In genomic region chr2:123385622-123386418, GRCm38 (mm10) we compare ENCODE assay signal across 13 mouse cellular contexts.
A peak's percentile ranks its signal among the peaks of the same experiment; 100 is the strongest.
DNase-seq lines count a peak whose midpoint lies in the region; ATAC-seq and TF ChIP-seq lines count a peak whose summit lies in the region.
"Had no signal": no experiment of that assay in that cellular context is flagged by ENCODE, and none has a peak within 500 bp of the region (broad histone marks: within the 10 kb centered on the region; RNA-seq: fewer than 3 reads in every experiment).

No protein-coding gene starts in this region.

- TF ChIP-seq EP300 in ES-Bruce4 (IDR thresholded peaks at IDR 0.05; ENCODE audit: insufficient read depth, low read depth, low read length), result no peak

- ATAC-seq in embryonic facial prominence, embryonic 14.5 days (ENCODE audit: low read depth), result no peak; the same call in 1 of the 2 replicates

- H3K27ac ChIP-seq in ES-Bruce4 (ENCODE audit: insufficient read depth, low read length), result peak overlapping the region; percentile 69; the same call in 1 of the 2 replicates
- H3K27ac ChIP-seq in embryonic facial prominence, embryonic 14.5 days (replicated peaks; ENCODE audit: low read depth, low read length), result no peak overlapping the region
- H3K27ac ChIP-seq: liver, embryonic 14.5 days; macrophage had no signal

- no peak for TF ChIP-seq CTCF in ES-Bruce4 (IDR thresholded peaks at IDR 0.05; ENCODE audit: low read depth, low read length)

- no peaks in the 10 kb centered on the region for H3K27me3 ChIP-seq in ES-Bruce4 (ENCODE audit: control insufficient read depth, insufficient read depth, low read length, poor library complexity, severe bottlenecking)
- H3K27me3 ChIP-seq in embryonic facial prominence, embryonic 14.5 days (replicated peaks; ENCODE audit: control insufficient read depth, insufficient read depth, low read length), result no peaks in the 10 kb centered on the region

- H3K9ac ChIP-seq in ES-Bruce4 (ENCODE audit: low read depth, poor library complexity, severe bottlenecking), result no peak overlapping the region
- H3K9ac ChIP-seq in embryonic facial prominence, embryonic 14.5 days (ENCODE audit: low read depth, low read length), result no peak overlapping the region
- H3K9ac ChIP-seq: liver, embryonic 14.5 days had no signal

- H3K4me2 ChIP-seq in embryonic facial prominence, embryonic 14.5 days (ENCODE audit: low read depth, low read length), result no peak overlapping the region

- peak; percentile 8 for DNase-seq in cerebellum, adult 11-12 months
- DNase-seq in cerebellum, adult 11 months, result no peak
- peak; percentile 62 for DNase-seq in left cerebral cortex, postnatal 4 days
- no peak for DNase-seq in left cerebral cortex, adult 9 months (ENCODE audit: low spot score in 2 of 2)
- DNase-seq in embryonic facial prominence, embryonic 14.5 days (ENCODE audit: low spot score), result peak; percentile 35
- DNase-seq in urinary bladder, postnatal 25 days (ENCODE audit: low spot score), result no peak
- no peak for DNase-seq in heart, postnatal 25 days (ENCODE audit: low spot score)
- DNase-seq: heart, postnatal 14 days; kidney, adult 2 months; thymus, adult 2 months had no signal

- TF ChIP-seq POLR2A in ES-Bruce4 (IDR thresholded peaks at IDR 0.05; ENCODE audit: insufficient read depth, low read length), result no peak

- H3K36me3 ChIP-seq in ES-Bruce4 (ENCODE audit: control insufficient read depth, insufficient read depth, low read length, poor library complexity, severe bottlenecking), result no peaks in the 10 kb centered on the region
- H3K36me3 ChIP-seq in embryonic facial prominence, embryonic 14.5 days (ENCODE audit: control insufficient read depth, insufficient read depth, low read length), result no peaks in the 10 kb centered on the region

- H3K9me3 ChIP-seq in ES-Bruce4 (replicated peaks; ENCODE audit: control insufficient read depth, insufficient read depth, low read length, poor library complexity, severe bottlenecking), result no peaks in the 10 kb centered on the region
- no peaks in the 10 kb centered on the region for H3K9me3 ChIP-seq in embryonic facial prominence, embryonic 14.5 days (ENCODE audit: control insufficient read depth, low read length)

- no peaks in the 10 kb centered on the region for H3K4me1 ChIP-seq in ES-Bruce4 (ENCODE audit: control insufficient read depth, insufficient read depth, low read length)
- H3K4me1 ChIP-seq in embryonic facial prominence, embryonic 14.5 days (ENCODE audit: control insufficient read depth, insufficient read depth, low read length), result no peaks in the 10 kb centered on the region

- WGBS in embryonic facial prominence, embryonic 14.5 days, result 55% methylated on average over 6 of the region's 6 CpGs

- H3K4me3 ChIP-seq in ES-Bruce4 (ENCODE audit: low read depth, low read length), result no peak overlapping the region
- no peak overlapping the region for H3K4me3 ChIP-seq in embryonic facial prominence, embryonic 14.5 days (ENCODE audit: low read depth, low read length)

- intact Hi-C loops in left cerebral cortex, postnatal 4 days (cut with DNase I), result no loop called here
- intact Hi-C loops in heart, postnatal 25 days (cut with DNase I), result no loop called here

Comparison
In these comparisons a context has a peak if more than half of its experiments do, and no peak if none do; other contexts are left out.
1. DNase-seq: peak in cerebellum, adult 11-12 months (single experiment), left cerebral cortex, postnatal 4 days (single experiment) and embryonic facial prominence, embryonic 14.5 days (single experiment); none in cerebellum, adult 11 months (single experiment), left cerebral cortex, adult 9 months (0 of 2), urinary bladder, postnatal 25 days (single experiment) and heart, postnatal 25 days (single experiment).